Mouse (Mus musculus) heart, postnatal 25 days (tissue): ENCODE measurements around the gene Gabbr2. TPM values are rescaled to one million over a fixed set of nuclear protein-coding genes. Genes with fewer than 3 reads are reported as not detected.

Source experiments
- total RNA-seq, 2 experiments: library from RNA; stranded (reverse); gene quantifications; 2 replicates each; pipeline ENCODE4 v1.2.3; 2021

The Gabbr2 gene
- total RNA-seq, 2 experiments from 2014 or later = 0.11 TPM; not detected in 1

Other genes starting within 250 kb of the Gabbr2 start
- 1 to 10 TPM; 3.5 to 3.6 TPM for gene Anks6, start 65.6 kb upstream of the Gabbr2 start, total RNA-seq
- under 1 TPM; 0.18 to 0.39 TPM for gene Galnt12, start 100.0 kb upstream of the Gabbr2 start, total RNA-seq
- 100 to 1,000 TPM; 132 to 168 TPM for gene Col15a1, start 216.3 kb upstream of the Gabbr2 start, total RNA-seq